Mouse (Mus musculus): ENCODE measurements at regions not wholly inside any gene's neighbourhood (a gene's known extent, or its start where the extent isn't known, plus 50 kb on each side); places are given as distances from the start of the nearest gene placed in this dataset.

DNA sequence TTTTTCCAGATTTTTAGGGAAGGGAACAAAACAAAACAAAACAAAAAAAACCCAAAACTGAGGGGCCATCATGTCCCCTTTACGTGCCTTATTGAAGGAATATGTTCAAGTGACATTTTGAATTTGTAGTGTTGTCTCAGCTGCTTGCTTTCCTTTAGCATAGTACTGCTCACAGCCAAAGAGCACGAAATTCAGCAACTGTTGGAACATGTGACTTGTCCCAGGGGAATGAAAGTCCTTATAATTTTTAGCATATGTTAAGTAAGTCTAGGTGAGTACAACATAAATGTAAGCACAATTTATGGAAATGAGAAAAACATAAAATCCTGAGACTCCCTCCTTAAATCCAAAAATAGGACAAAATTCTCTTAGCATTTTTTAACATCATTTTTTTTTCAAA, 110.8 kb upstream of the Pdzrn3 start:
- TF ChIP-seq CHD2 (IDR thresholded peaks at IDR 0.05; ENCODE audit: low read depth, low read length) (no peak), HCFC1 (IDR thresholded peaks at IDR 0.05; ENCODE audit: borderline replicate concordance, insufficient read depth, low read length) (no peak), ZC3H11A (IDR thresholded peaks at IDR 0.05; ENCODE audit: borderline replicate concordance, low read depth, low read length) (no peak)

Measured in ES-E14 (cell line).